Mouse (Mus musculus) kidney, postnatal 4 days (tissue): Measurements from ENCODE around the gene Nr0b2.

Experiments
- DNase-seq, 2 experiments: peaks; one replicate each; pipeline ENCODE4 v3.0.0; 2021; ENCODE audit warnings: mixed read lengths in 2 of 2

Nr0b2 gene

GRCm38 (mm10) chr4:133563123-133563571, 10.0 kb downstream of the Nr0b2 start:
- peak; percentile 31 to 51 for DNase-seq

GRCm38 (mm10) chr4:133567251-133567650, 14.1 kb downstream of the Nr0b2 start:
- DNase-seq, result no peak

GRCm38 (mm10) chr4:133569291-133570065, 16.3 kb downstream of the Nr0b2 start:
- no peak for DNase-seq

- peak; percentile 25 to 55 for DNase-seq
Measured at GRCm38 (mm10) chr4:133570066-133570466, 16.9 kb downstream of the Nr0b2 start.

- peak; percentile 96 to 97 for DNase-seq
Measured at GRCm38 (mm10) chr4:133574070-133574842, 21.1 kb downstream of the Nr0b2 start, which contains the start of gene Gpatch3. Gpatch3 (plus strand) TSS chr4:133574745.

- no peak for DNase-seq
Measured at GRCm38 (mm10) chr4:133574843-133575202, 21.6 kb downstream of the Nr0b2 start.

GRCm38 (mm10) chr4:133577983-133578382, 24.8 kb downstream of the Nr0b2 start:
- no peak for DNase-seq

GRCm38 (mm10) chr4:133583690-133584058, 30.5 kb downstream of the Nr0b2 start:
- DNase-seq, result peak; percentile 17 to 47

- DNase-seq, result peak; percentile 86 to 91
Measured at GRCm38 (mm10) chr4:133584059-133584951, 31.1 kb downstream of the Nr0b2 start, which contains the start of gene Gpn2. Gpn2 (plus strand) TSS chr4:133584362.

GRCm38 (mm10) chr4:133592570-133592969, 39.4 kb downstream of the Nr0b2 start:
- peak; percentile 81 to 86 for DNase-seq

GRCm38 (mm10) chr4:133595538-133595937, 42.4 kb downstream of the Nr0b2 start:
- DNase-seq, result no peak

GRCm38 (mm10) chr4:133596084-133596483, 42.9 kb downstream of the Nr0b2 start:
- DNase-seq, result no peak

GRCm38 (mm10) chr4:133598616-133599015, 45.4 kb downstream of the Nr0b2 start:
- no peak for DNase-seq

GRCm38 (mm10) chr4:133599116-133599515, 45.9 kb downstream of the Nr0b2 start:
- DNase-seq, result no peak

GRCm38 (mm10) chr4:133599571-133600073, 46.4 kb downstream of the Nr0b2 start:
- DNase-seq, result peak; percentile 91 to 95

GRCm38 (mm10) chr4:133600306-133600705, 47.1 kb downstream of the Nr0b2 start:
- no peak for DNase-seq

GRCm38 (mm10) chr4:133601721-133602218, 48.6 kb downstream of the Nr0b2 start, which contains the start of gene Sfn:
Sfn (minus strand) TSS chr4:133602168.
- DNase-seq, result peak; percentile 84 to 89

GRCm38 (mm10) chr4:133603056-133603455, 49.9 kb downstream of the Nr0b2 start:
- DNase-seq, result no peak

GRCm38 (mm10) chr4:133604175-133604574, 51.0 kb downstream of the Nr0b2 start:
- DNase-seq, result peak in 1 of 2 experiments; percentile 22

GRCm38 (mm10) chr4:133604856-133605255, 51.7 kb downstream of the Nr0b2 start:
- DNase-seq, result no peak

GRCm38 (mm10) chr4:133605330-133605729, 52.2 kb downstream of the Nr0b2 start:
- DNase-seq, result peak in 1 of 2 experiments; percentile 45
